Mouse (Mus musculus) lung, postnatal 4 days (tissue): ENCODE measurements around the gene D10Wsu102e.
"Not testable (repeated sequence)": the region's sequence is repeated elsewhere in the genome, so short reads cannot be mapped to it uniquely, and the experiment has no call there.

Experiments
- DNase-seq, 2 experiments: peaks; one replicate each; pipeline ENCODE4 v3.0.0; 2021

D10Wsu102e gene

DNA sequence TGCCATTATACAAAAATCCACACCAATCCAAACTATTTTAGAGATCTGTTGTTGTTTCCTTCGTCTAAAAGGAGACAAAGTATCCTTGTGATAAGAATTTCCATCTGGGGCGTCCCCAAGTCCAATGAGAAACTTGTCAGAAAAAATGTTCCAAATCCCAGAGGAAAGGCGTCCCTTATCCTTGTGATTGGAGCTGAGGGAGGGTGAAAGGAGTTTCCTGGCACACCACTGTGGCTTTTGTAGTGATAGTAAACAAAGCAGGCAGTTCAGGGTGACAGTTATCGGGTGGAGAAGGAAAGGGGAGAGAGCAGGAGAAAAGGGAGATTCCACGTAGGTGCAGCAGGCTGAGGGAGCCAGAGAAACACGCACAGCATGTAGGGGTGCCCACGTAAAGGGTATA, 12.5 kb upstream of the D10Wsu102e start:
- DNase-seq, result no peak

DNA sequence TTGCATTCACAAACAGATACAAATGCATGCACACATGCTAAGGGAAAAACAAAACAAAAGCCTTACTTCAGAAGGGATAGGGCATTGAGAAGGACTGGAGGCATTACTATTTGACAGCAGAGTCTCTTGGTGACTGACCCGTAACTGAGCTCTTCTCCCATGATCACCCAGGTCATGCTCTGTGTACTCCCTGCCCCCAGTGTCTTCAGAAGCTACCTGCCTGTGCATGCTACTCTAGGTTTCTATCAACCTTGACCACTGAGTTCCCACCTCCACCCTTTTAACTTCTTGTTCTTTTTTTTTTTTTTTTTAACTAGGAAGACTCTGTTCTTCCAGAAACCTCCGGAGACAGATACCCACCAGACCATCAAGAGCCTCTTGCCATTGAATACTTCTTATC, 9.3 kb upstream of the D10Wsu102e start:
- no peak for DNase-seq

DNA sequence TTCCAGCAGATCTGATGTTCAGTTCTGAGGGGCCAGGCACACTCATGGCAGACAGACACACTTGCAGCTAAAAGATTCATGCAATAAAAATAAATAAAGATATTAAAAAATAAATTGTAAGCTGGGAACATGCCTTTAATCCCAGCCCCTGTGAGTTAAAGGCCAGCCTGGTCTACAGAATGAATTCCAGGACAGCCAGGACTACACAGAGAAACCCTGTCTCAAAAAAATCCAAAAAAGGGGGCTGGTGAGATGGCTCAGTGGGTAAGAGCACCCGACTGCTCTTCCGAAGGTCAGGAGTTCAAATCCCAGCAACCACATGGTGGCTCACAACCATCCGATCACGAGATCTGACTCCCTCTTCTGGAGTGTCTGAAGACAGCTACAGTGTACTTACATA, 8.2 kb upstream of the D10Wsu102e start:
- DNase-seq, result not testable (repeated sequence)

DNA sequence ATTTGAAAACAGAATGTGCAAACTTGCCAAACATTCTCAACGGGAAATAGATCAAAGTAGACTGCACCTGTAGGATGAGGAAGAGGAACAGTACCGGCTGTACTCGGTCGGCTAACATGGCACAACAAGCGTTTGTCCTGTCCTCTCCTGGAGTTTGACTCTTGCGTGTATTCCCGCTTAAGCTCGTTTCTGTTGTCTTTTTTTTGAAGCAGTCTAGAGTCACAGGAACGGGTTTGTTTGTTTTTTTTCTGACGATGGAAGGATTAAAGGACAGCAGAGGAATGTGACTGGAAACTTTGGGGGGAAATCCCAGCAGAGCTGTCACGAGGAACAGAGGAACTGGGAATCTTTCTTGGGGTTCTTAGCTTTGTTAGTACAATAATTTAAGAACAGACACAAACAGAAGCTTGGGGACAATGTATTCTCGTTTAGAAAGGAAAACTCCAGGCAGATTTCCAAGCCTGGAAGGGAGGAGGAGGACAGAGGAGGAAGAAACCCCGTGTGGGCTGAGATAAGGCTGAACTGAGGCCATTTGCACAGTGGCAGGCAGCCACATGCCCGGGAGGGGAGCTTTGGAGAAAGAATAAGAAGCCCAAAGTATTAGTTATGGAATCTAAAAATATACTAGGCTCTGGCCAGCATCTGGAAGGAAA, 6.2 kb upstream of the D10Wsu102e start:
- DNase-seq, result peak; percentile 23 to 59

DNA sequence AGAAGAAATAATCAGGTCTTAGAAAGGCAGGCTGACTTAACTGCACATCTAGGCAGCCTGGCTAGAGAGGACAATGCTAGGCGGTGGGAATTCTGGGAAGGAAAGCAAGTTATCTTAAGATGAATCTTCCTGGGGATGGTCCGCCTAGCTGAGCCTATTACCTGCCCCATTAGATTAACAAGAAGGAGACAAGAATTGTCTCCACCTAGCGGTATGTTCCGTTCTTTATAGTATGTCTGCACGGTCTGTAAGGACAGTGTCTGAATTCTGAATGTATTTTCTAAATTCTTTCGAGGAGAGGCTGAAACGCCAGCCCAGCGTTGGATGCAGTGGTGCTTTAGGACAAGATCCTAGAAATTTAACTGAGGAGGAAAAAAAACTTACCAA, 5.7 kb upstream of the D10Wsu102e start:
- no peak for DNase-seq

DNA sequence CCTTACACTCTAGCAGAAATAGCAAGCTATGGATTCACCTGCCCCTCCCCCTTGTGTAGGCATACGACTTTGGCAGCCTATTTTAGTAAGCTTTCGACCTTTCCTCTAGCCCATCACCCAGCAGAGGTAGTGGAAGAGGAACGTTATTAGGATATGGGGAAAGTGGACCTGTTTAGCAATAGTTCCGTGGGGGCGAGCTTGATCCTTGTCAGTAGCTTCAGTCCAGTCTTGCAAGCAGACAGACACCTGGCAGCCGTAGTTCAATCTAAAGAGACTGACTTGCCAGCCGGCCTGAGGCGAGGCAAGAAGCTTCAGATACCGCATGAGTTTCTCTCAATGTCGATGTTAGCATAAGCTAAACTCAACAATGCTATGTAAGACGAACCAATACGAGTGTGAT, 3.6 kb upstream of the D10Wsu102e start:
- DNase-seq, result no peak

DNA sequence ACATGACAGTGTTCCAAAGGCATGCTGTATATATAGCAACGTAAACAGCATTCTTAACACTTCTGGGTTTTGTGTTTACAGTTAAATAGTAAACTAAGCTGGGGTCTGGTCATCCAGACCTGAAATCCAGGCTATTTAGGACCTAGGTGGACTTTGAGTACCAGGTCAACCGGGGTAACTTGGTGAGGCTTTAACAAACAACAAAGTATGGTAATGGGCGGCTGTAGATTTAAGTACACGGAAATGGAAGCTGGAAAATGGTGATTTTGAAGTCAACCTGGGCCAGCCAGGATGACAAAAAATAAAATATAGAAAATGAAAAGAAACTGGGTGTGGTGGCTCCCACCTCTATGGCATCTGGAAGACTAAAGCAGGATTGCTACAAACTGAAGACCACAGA, 570 bp upstream of the D10Wsu102e start:
- no peak for DNase-seq

DNA sequence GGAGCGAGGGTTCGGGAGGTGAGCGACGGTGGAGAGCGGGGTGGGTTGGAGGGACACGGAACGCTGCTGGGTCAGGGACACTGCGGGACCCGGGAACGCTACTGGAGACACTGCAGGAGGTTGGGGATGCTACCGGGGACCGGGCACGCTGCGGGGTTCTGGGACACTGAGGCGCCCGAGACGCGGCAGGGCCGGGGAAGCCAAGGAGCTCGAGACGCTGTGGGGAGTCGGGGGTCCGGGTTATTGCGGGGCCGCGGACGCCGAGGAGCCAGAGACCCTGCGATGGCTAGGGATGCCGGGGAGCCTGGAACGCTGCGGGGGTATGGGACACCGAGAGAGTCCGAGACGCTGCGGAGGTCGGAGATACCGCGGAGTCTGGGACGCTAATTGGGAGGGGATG, 335 bp downstream of the D10Wsu102e start:
- no peak for DNase-seq

DNA sequence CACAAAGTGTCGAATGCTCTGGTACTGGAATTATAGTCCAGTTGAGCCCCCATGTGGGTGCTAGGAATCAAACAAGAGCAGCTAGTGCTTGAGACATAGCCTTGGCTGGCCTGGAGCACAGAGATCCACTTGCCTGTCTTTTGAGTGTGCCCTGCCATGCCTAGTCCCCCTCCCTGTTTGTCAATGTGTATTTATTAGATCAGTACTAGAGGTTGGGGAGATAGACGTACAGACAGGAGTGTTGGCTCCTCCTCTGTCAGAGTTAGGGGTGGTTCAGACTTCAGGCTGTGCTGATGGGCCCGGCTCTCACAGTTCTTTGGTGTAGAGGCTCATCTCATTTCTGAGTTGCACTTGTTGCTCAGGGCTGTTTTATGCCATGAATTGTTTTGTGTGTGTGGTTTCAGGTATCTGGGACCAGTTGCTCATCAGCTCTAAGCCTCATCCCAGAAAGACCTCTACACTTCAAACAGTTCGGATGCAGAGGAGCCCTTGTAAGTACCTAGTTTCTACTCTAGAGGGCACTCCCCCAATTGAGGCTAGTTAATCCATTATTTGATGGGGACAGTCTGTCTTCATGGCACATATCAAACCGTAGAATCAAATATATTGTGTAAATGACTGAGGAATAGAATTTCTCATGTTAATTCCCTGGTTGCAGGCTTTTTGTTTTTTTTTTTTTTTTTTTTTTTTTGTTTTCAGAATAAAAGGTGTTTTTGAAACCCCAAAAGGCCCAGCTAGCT, 1.8 kb downstream of the D10Wsu102e start:
- peak in 1 of 2 experiments; percentile 33 for DNase-seq

DNA sequence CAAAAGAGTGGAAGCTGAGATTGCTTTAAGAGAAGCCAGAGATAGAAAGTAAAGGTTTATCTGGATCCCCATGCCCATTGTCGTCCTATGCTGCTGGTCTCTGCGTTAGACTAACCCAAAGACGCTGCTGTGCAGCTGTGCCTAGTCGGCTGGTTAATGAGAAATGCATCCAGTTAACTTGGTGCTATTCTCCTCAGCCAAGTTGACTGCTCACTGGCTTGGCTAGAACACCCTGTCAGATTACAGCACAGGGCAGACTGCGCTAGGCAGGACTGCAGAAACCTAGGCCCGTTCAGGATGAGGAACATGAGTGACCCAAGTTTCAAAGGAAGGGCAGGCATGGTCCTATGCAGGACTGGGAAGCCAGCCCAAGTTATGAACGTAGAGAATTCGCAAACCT, 3.4 kb downstream of the D10Wsu102e start:
- DNase-seq, result no peak

DNA sequence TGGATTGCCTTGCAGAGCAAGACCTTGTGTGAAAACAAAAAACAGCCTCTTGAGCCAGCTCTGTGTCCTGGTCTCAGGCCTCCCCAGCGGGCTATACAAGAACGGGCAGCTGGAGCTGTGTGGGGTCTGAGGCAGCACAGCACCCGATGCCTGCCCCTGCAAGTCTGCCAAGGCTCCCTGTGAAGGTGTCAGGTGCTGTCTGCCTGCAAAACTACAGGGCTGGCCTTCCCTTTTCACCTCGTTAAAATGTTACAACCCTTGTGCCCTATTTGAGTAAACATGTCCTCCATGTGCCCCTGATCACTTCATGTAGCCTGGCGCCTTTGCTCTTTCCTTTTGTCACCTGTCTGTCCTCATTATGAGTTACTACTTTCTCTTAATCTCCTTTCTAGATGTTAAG, 8.9 kb downstream of the D10Wsu102e start:
- DNase-seq, result no peak

DNA sequence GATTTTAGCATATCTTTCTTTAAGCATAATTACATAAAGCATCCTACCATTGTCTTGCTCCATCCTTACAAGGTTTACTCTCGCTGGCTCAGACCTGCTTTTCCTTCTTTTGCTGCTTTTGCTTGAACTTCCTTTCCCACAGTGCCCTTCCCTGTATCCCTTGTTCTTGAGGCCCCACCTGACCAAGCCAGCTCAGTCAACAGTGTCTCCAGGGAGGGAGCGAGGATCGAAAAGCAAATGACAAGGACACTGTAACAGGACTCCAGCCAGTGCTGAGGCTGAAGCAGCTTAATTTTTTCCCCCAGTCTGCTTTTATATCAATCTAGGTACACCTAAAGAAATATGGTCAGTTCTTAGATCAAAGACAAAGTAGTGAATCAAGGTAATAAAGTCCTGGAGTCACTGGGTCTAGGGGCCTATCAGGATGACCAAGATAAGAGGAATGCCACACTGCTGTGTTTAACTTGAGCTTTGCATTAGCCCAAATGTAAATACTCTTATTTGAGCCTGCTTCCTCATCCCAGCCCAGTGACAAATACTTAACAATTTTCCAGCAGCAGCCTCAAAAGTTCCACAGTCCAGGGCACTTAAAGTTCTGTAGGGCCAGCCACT, 14.1 kb downstream of the D10Wsu102e start:
- DNase-seq, result no peak

DNA sequence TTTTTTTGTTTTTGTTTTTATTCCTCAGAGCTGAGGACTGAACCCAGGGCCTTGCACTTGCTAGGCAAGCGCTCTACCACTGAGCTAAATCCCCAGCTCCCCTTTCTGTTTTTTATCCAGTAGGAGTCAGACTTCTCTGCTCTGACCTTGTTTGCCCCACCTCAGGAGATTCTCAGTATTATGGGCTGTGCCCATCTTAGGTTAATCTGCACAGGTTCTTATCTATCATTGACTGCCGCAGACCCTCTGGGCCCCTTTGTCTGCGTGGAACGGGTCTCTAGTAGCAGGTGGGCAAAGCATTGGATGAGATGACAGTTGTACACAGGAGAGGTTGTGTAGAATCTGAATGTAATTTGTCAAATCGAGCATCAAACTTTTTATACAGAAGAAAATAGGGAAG, 15.4 kb downstream of the D10Wsu102e start:
- not testable (repeated sequence) for DNase-seq

DNA sequence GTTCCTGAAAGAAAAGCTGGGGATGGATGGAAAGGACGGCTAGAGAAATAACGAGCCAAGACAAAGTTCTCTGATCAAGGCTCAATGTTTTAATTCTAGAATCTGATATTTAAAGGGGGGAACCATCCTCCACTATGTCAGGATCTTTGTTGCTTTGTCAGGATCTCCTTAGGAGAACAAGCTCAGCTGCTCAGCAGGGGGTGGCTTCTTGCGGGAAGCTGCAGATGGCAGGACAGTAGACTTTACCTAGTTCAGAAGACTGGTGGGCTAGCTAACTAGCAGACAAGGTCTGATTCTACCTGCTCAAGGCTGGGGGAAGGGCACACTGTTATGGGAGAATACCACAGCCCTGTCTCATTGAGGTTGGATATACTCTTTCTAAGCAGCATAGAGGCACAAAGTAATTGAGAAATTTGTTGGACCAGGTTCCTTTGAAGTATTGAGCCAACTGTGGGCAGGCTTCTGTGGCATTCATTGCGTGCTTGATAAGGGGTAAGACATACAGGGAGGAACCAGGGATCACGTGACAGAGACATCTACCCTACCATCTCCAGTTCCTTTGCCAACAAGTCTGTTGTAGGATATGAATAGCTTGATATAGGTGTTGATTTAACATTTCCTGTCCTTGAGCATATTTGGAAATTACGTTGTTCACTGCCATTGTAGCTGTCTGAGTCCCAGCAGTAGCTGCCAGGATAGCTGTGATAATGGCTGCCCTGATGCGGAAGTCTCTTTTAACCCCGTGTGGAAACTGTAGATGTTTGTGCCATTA, 17.1 kb downstream of the D10Wsu102e start:
- no peak for DNase-seq

DNA sequence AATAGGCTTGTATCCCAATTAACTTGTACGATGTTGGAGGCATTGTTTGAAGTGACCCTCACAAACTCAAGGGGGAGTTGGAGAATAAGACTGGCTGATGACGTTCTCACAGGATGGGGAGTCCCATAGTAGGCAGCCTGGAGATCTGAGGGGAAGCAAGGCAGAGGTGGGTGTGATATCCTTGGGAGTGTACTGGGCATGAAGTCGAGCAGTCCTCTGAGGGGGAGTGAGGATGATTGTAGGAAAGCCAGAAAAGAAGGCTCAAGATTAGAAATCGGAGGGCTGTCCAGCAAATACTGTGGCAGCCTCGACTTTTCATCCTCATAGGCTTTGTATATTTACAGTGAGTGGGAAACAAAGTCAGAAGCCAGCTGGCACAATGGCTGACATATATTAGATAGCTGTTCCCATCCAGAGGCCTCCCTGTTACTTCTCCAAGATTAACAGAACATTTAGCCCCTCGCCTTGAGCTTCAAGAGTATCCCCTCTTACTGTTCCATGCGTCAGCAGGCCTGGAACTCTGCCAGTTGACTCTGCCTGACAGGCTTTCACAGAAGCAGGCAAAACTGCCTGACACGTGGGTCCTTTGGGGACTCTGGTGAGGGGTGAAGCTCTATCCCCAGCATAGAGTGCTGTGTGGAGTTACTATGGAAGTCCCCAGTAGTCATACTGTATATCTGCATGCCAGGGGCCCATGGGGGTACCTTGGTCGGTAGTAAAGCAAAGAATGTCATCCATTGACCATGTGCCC, 18.2 kb downstream of the D10Wsu102e start:
- peak; percentile 56 to 67 for DNase-seq

DNA sequence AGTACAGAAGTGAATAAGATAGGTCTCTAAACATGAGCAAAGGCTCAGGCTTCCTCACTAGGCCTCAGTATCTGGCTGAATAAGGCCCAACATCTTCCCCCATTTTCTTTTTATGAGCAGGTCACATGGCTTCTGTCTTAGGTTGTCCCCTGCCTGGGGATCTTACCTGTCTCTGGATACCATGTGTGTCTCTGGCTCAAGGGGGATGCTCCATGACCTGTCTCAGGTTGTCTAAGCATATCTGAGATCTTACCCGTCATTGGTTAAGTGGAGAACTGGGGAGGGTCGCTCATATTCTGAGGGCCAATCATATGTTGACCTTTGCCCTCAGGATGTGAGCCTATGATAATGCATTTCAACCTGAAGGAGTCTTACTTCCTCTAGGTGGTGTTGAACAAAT, 20.5 kb downstream of the D10Wsu102e start:
- DNase-seq, result no peak

DNA sequence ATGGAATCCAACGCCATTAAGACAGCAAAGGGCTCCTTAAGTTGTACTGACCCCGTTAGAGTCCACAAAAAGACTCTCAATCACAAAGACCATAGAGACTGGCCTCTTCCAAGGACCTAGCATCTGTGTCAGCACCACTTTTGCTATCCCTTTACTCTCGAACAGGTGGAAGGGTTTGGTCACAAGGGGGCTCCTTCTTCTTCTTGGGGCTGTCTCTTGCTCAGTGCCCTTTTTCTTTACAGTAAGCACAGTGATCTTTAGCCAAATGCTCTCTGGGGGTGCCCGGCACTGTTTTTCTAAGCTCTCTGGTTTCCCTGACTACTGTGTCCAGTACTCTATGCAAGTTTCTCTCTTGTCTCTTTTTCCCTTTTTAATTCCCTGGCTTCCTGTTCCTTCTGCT, 22.5 kb downstream of the D10Wsu102e start:
- DNase-seq, result no peak

DNA sequence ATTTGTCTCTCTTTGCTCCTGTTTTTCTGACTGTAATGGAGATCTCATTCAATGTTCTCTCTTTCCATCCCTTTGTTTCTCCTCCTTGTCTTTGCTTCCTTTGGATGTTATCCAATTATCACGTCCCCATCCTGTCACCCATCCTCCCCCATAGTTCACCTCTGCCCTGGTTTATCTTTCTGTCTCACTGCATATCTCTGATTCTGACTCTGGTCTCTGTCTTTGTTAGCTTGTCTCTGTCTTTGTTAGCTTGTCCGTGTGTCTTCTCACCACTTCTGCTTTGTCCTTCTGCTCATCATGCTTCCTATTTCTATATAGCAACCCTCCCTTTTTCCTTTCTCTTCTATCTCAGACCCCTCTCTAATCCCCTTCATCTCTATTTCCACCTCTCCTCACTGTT, 23.0 kb downstream of the D10Wsu102e start:
- no peak for DNase-seq

DNA sequence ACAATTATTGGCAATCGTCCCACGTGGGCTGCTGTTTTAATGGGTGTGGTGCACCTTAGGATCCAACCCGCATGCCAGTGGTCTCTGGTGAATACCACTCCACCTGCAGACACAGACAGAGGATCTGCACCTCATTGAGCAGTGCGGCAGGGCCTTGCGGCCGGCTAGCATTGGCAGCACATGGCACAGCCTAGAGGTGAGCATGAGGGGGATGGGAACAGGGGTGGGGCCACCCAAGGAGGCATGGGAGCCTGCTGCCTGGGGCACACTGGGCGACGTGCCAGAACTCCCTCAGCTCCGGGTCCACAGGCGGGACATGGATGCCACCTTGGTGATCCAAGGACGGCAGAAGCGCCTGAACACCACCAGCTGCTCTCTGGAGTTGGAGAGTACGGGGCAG, 23.8 kb downstream of the D10Wsu102e start:
- DNase-seq, result no peak

DNA sequence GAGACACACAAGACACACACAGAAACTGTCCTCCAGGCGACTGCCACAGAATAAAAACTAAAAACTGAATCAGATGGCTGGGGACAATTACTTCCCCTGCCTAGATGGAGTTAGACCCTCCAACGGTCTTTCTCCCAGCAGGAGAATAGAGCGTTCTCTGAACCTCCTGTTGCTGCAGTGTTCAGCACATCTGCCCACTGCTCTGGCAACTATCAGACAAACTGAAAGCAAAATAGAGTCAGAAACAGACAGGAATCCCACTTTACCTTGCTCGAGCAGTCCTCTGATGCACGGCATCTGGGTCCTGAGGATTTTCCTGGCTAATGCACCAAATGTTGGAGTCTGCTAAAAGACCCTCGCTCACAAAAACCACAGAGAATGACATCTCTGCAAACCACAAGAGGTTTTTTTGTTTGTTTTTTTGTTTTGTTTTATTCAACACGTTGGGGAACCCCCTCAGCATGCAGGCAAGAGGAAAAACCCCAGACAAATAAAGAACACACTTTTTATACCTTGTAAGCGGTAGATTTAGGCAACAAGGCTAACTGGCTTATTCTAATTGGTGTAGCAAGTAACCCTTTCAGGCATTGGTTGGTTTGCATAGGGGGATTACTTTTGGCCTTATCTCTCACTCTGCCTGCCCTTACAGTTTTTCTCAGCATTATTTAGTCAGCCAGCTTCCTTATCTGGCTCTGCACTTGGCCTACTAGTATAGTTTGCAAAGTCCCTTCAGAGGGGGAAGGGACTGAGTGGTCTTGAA, 24.6 kb downstream of the D10Wsu102e start:
- no peak for DNase-seq

DNA sequence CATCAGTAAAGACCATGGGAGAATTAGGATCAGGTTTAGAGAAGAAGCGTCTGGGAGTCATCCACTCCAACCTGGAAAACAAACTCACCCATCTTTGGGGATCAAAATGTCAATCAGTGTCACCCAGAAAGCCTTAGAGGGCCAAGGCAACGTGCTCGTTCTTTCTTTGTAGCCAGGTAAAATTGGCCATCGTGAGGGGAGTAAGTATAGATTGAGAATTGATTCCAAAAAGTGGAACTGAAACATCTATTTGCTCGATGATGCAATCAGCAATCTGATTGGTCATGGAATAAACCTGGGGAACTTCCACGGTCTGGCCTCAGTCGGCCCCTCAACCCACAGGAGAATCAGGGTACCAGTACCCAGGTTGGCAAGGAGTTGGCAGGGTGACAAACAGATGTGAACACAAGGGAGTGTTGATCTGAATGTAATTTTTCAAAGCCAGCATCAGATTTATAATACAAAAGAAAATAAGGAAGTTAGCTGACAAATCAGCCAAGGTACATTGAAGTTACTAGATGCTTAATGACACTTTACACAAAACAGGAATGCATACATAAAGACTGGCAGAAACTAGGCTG, 25.4 kb downstream of the D10Wsu102e start:
- DNase-seq, result no peak

DNA sequence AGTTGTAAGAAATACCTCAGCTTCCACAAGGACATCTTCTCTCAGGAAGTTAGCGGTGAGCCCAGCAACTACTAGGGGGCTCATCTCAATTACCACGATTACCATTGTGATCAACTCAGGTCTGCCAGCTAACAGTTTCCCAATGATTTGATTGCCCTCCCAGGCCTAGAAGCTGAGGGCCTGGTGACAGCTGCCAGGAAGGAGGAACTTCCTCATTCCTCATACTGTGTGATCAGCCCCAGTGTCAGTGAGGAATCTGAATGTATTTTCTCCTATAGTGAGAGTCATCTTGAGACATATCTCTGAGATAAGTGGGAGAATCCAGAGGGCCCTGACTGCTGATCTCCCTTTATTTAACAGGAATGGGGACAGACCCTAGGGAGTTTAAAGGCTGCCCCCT, 37.3 kb downstream of the D10Wsu102e start:
- no peak for DNase-seq
